Mouse (Mus musculus): ENCODE results near the gene Ehd2.

Ehd2 gene

GRCm38 (mm10) chr7:15975451-15975850 lies 8.1 kb upstream of the Ehd2 start:
- no peak for DNase-seq (ENCODE audit: low spot score in 2 of 2)

- DNase-seq (ENCODE audit: low spot score in 2 of 2): peak; percentile 63 to 65
These were observed 7.3 kb upstream of the Ehd2 start for GRCm38 (mm10) chr7:15974712-15975111.

GRCm38 (mm10) chr7:15972247-15972646 lies 4.9 kb upstream of the Ehd2 start:
- DNase-seq (ENCODE audit: low spot score in 2 of 2): no peak

GRCm38 (mm10) chr7:15969674-15970073 lies 2.3 kb upstream of the Ehd2 start:
- no peak for DNase-seq (ENCODE audit: low spot score in 2 of 2)

- no peak for DNase-seq (ENCODE audit: low spot score in 2 of 2)
These were observed 955 bp upstream of the Ehd2 start for GRCm38 (mm10) chr7:15968322-15968721.

- no peak for DNase-seq (ENCODE audit: low spot score in 2 of 2)
These were observed 878 bp downstream of the Ehd2 start for GRCm38 (mm10) chr7:15966489-15966888.

GRCm38 (mm10) chr7:15963798-15964652 lies 3.3 kb downstream of the Ehd2 start:
- DNase-seq (ENCODE audit: low spot score in 2 of 2): no peak

GRCm38 (mm10) chr7:15962311-15963288 lies 4.8 kb downstream of the Ehd2 start:
- peak; percentile 24 to 36 for DNase-seq (ENCODE audit: low spot score in 2 of 2)

- DNase-seq (ENCODE audit: low spot score in 2 of 2): no peak
These were observed 5.6 kb downstream of the Ehd2 start for GRCm38 (mm10) chr7:15961798-15962197.

- DNase-seq (ENCODE audit: low spot score in 2 of 2): no peak
These were observed 6.1 kb downstream of the Ehd2 start for GRCm38 (mm10) chr7:15961239-15961638.

- DNase-seq (ENCODE audit: low spot score in 2 of 2): no peak
These were observed 6.7 kb downstream of the Ehd2 start for GRCm38 (mm10) chr7:15960691-15961090.

- DNase-seq (ENCODE audit: low spot score in 2 of 2): no peak
These were observed 11.2 kb downstream of the Ehd2 start for GRCm38 (mm10) chr7:15956143-15956542.

GRCm38 (mm10) chr7:15955509-15955908 lies 11.9 kb downstream of the Ehd2 start:
- DNase-seq (ENCODE audit: low spot score in 2 of 2): no peak

- DNase-seq (ENCODE audit: low spot score in 2 of 2): no peak
These were observed 12.4 kb downstream of the Ehd2 start for GRCm38 (mm10) chr7:15954978-15955443.

- DNase-seq (ENCODE audit: low spot score in 2 of 2): no peak
These were observed 12.9 kb downstream of the Ehd2 start for GRCm38 (mm10) chr7:15954436-15954835.

- DNase-seq (ENCODE audit: low spot score in 2 of 2): no peak
These were observed 13.9 kb downstream of the Ehd2 start for GRCm38 (mm10) chr7:15953307-15954074.

GRCm38 (mm10) chr7:15952416-15952815 lies 15.0 kb downstream of the Ehd2 start:
- DNase-seq (ENCODE audit: low spot score in 2 of 2): no peak

GRCm38 (mm10) chr7:15950008-15950407 lies 17.4 kb downstream of the Ehd2 start:
- DNase-seq (ENCODE audit: low spot score in 2 of 2): no peak

- no peak for DNase-seq (ENCODE audit: low spot score in 2 of 2)
These were observed 18.1 kb downstream of the Ehd2 start for GRCm38 (mm10) chr7:15949216-15949790.

GRCm38 (mm10) chr7:15948381-15948941 lies 18.9 kb downstream of the Ehd2 start:
- peak; percentile 64 to 66 for DNase-seq (ENCODE audit: low spot score in 2 of 2)

Data from right cerebral cortex, adult 2 months (tissue).